Mouse (Mus musculus) liver, embryonic 12.5 days (tissue): ENCODE measurements around the gene Ube2u. TPM values are rescaled to one million over a fixed set of nuclear protein-coding genes. Genes with fewer than 3 reads are reported as not detected.

Source experiments
- ATAC-seq: fragments of 200-750 bp; cut with Nextera tagmentation; 2 replicates; pipeline ENCODE4 v1.8.0; 2017; ENCODE audit warnings: moderate number of reproducible peaks, mild to moderate bottlenecking, moderate library complexity
- H3K27ac ChIP-seq: fragments of 300-500 bp; sonication (generic); 2 replicates; pipeline ENCODE4 v1.5.1; 2016; ENCODE audit warnings: mild to moderate bottlenecking
- H3K27me3 ChIP-seq: fragments of 300-500 bp; sonication (generic); replicated peaks from 2 replicates; pipeline ENCODE4 v1.6.1; 2016; ENCODE audit warnings: mild to moderate bottlenecking, moderate library complexity
- H3K36me3 ChIP-seq: fragments of 300-500 bp; sonication (generic); 2 replicates; pipeline ENCODE4 v1.6.1; 2016; ENCODE audit warnings: mild to moderate bottlenecking, moderate library complexity
- H3K4me1 ChIP-seq: fragments of 300-500 bp; sonication (generic); 2 replicates; pipeline ENCODE4 v1.6.1; 2016
- H3K4me2 ChIP-seq: fragments of 300-500 bp; sonication (generic); 2 replicates; pipeline ENCODE4 v1.6.1; 2016; ENCODE audit warnings: mild to moderate bottlenecking, moderate library complexity
- H3K4me3 ChIP-seq: fragments of 300-500 bp; sonication (generic); 2 replicates; pipeline ENCODE4 v1.5.1; 2016; ENCODE audit warnings: mild to moderate bottlenecking, moderate library complexity
- H3K9ac ChIP-seq: fragments of 300-500 bp; sonication (generic); 2 replicates; pipeline ENCODE4 v1.6.1; 2016; ENCODE audit warnings: mild to moderate bottlenecking, moderate library complexity
- H3K9me3 ChIP-seq: fragments of 300-500 bp; sonication (generic); replicated peaks from 2 replicates; pipeline ENCODE4 v1.6.1; 2016; ENCODE audit warnings: mild to moderate bottlenecking, moderate library complexity
- WGBS: fragments of 180-500 bp; shearing (Covaris S2); methylation state at CpG from one replicate; pipeline ENCODE4 v1.1.7; 2016; ENCODE audit not compliant: insufficient replicate concordance; 5-methylcytosine and 5-hydroxymethylcytosine counted together
- polyA plus RNA-seq: library from polyadenylated mRNA; unstranded; fragments of >200 nt; fragmentation: Nextera tagmentation; extraction: Ambion mirVana; gene quantifications from 2 replicates; pipeline ENCODE4 v1.2.1, GENCODE M21; 2016

The Ube2u gene
- polyA plus RNA-seq, 1 experiment from 2014 or later = 0.13 TPM

- Histone ChIP-seq H3K9ac (no peak overlapping the region), H3K4me2 (peak overlapping the region; percentile 37; the same call in 1 of the 2 replicates), H3K9me3 (no peaks in the 10 kb centered on the region), H3K27ac (no peak overlapping the region), H3K4me1 (no peaks in the 10 kb centered on the region), H3K36me3 (no peaks in the 10 kb centered on the region), H3K27me3 (no peaks in the 10 kb centered on the region; the same call in 1 of the 2 replicates), H3K4me3 (no peak overlapping the region)
- 6% methylated on average over 21 of the region's 21 CpGs for WGBS
- no peak for ATAC-seq
These were observed 109.9 kb downstream of the Ube2u start for GRCm38 (mm10) chr4:100588236-100589206.

- H3K27me3 ChIP-seq = no peaks in the 10 kb centered on the region
- no peaks in the 10 kb centered on the region for H3K36me3 ChIP-seq
- no peak overlapping the region for H3K27ac ChIP-seq
- no peaks in the 10 kb centered on the region for H3K9me3 ChIP-seq
- H3K4me2 ChIP-seq = no peak overlapping the region
- H3K4me3 ChIP-seq = no peak overlapping the region
- 72% methylated on average over 4 of the region's 4 CpGs for WGBS
- H3K9ac ChIP-seq = no peak overlapping the region
- H3K4me1 ChIP-seq = no peaks in the 10 kb centered on the region
- no peak for ATAC-seq
These were observed 117.1 kb downstream of the Ube2u start for GRCm38 (mm10) chr4:100595771-100596170.

GRCm38 (mm10) chr4:100596630-100597029, 118.0 kb downstream of the Ube2u start:
- Histone ChIP-seq H3K9me3 (no peaks in the 10 kb centered on the region), H3K27ac (no peak overlapping the region), H3K27me3 (no peaks in the 10 kb centered on the region), H3K9ac (no peak overlapping the region), H3K4me2 (no peak overlapping the region), H3K36me3 (no peaks in the 10 kb centered on the region), H3K4me1 (no peaks in the 10 kb centered on the region), H3K4me3 (no peak overlapping the region)
- 80% methylated on average over 5 of the region's 5 CpGs for WGBS
- no peak for ATAC-seq

- Histone ChIP-seq H3K4me3 (no peak overlapping the region), H3K27ac (no peak overlapping the region), H3K4me2 (no peak overlapping the region), H3K4me1 (no peaks in the 10 kb centered on the region), H3K27me3 (no peaks in the 10 kb centered on the region), H3K9ac (no peak overlapping the region), H3K36me3 (no peaks in the 10 kb centered on the region), H3K9me3 (no peaks in the 10 kb centered on the region)
- 82% methylated on average over 4 of the region's 4 CpGs for WGBS
- no peak for ATAC-seq
These were observed 118.4 kb downstream of the Ube2u start for GRCm38 (mm10) chr4:100597049-100597448.
